Mouse (Mus musculus): ENCODE measurements around the gene Cd93. TPM values are rescaled to one million over a fixed set of nuclear protein-coding genes. Genes with fewer than 3 reads are reported as not detected.

Cd93 gene
- polyA plus RNA-seq, 1 experiment from 2014 or later: 5.6 TPM

DNA sequence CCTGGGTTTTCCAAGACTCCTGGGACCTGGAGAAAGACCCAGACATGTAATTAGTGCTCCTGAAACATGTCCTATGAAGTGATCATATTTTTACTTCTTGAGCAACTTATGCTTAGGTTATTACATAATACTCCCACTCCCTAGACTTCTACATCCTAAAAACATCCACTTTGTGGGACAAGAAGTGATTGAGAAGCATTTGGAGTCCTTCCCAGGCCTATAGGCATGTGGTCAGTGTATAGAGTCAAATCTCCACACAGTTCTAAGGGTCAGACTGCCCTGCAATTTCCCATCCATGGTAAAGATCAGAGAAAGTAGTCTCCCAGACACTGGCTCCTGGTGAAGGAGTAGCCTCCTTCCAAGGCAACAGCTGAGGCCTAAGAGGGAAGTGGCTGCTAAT is 12.0 kb upstream of the Cd93 start:
- DNase-seq (ENCODE audit: low spot score): no peak
- H3K4me3 ChIP-seq: no peak overlapping the region
- no peaks in the 10 kb centered on the region for H3K36me3 ChIP-seq (replicated peaks)

DNA sequence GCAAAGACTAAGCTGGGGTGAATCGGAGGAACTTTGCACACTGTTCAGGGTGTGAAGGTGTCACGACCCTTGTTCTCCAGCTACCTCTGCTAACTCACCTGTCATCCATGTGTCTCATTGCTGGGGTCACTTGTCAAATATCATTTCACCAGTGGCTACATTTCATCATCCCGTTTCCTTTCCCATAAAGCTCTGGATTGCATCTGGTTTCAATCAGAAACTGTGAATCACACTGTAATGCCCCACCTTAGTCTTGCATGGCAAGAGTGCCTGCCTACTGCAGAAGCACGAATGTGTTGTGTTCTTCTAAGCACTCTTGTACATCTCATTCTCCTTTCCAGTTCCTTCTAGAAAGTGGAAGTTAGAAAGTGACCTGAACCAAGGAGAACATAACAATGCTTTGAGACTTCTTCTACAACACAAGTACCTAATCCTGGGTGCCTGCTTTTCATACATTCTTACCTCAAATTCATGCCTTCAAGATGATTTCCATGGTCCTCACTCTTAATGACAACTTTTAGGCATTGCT is 10.7 kb upstream of the Cd93 start:
- Histone ChIP-seq H3K36me3 (replicated peaks) (no peaks in the 10 kb centered on the region), H3K4me1 (no peaks in the 10 kb centered on the region), H3K27me3 (replicated peaks; ENCODE audit: low read depth, poor library complexity, severe bottlenecking) (no peaks in the 10 kb centered on the region), H3K9me3 (no peaks in the 10 kb centered on the region), H3K27ac (replicated peaks) (no peak overlapping the region), H3K4me3 (no peak overlapping the region)
- DNase-seq (ENCODE audit: low spot score): no peak
- 81% methylated on average over 4 of the region's 4 CpGs for WGBS

More for the DNA sequence above, 12.0 kb upstream of the Cd93 start:
- H3K27me3 ChIP-seq (replicated peaks; ENCODE audit: low read depth, poor library complexity, severe bottlenecking): no peaks in the 10 kb centered on the region
- no peak overlapping the region for H3K27ac ChIP-seq (replicated peaks)
- H3K4me1 ChIP-seq: no peaks in the 10 kb centered on the region
- H3K9me3 ChIP-seq: no peaks in the 10 kb centered on the region

GRCm38 (mm10) chr2:148453061-148453460 is 9.7 kb upstream of the Cd93 start:
- H3K36me3 ChIP-seq (replicated peaks): no peaks in the 10 kb centered on the region
- H3K9me3 ChIP-seq: no peaks in the 10 kb centered on the region
- H3K27ac ChIP-seq (replicated peaks): no peak overlapping the region
- no peak for DNase-seq (ENCODE audit: low spot score)
- H3K27me3 ChIP-seq (replicated peaks; ENCODE audit: low read depth, poor library complexity, severe bottlenecking): no peaks in the 10 kb centered on the region
- no peaks in the 10 kb centered on the region for H3K4me1 ChIP-seq
- no peak overlapping the region for H3K4me3 ChIP-seq
- WGBS: 90% methylated on average over 3 of the region's 3 CpGs

GRCm38 (mm10) chr2:148451498-148451897 is 8.1 kb upstream of the Cd93 start:
- no peak overlapping the region for H3K4me3 ChIP-seq
- no peak for DNase-seq (ENCODE audit: low spot score)
- H3K9me3 ChIP-seq: no peaks in the 10 kb centered on the region
- H3K36me3 ChIP-seq (replicated peaks): no peaks in the 10 kb centered on the region
- no peaks in the 10 kb centered on the region for H3K4me1 ChIP-seq
- no peaks in the 10 kb centered on the region for H3K27me3 ChIP-seq (replicated peaks; ENCODE audit: low read depth, poor library complexity, severe bottlenecking)
- 71% methylated on average over 5 of the region's 5 CpGs for WGBS
- H3K27ac ChIP-seq (replicated peaks): no peak overlapping the region

DNA sequence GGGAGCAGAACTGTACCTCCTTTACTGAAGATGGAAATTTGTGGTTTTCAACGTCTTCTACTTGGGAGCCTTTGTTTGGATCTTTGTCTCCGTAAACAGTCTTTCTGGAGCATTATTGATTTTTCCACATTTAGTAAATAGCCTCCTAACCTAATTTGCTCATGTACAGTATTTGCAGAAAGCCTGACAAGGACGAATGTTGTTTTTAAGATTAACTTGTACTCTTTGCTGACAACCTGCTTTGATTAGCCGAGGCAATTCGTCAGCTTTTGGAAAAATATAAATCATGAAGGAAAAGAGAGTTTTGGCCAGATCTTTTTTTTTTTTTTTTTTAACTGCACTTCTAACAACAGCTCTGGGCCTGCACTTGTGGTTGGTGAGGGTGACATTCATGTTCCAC is 7.3 kb upstream of the Cd93 start:
- H3K36me3 ChIP-seq (replicated peaks): no peaks in the 10 kb centered on the region
- H3K27ac ChIP-seq (replicated peaks): no peak overlapping the region
- no peak overlapping the region for H3K4me3 ChIP-seq
- no peaks in the 10 kb centered on the region for H3K4me1 ChIP-seq
- H3K9me3 ChIP-seq: no peaks in the 10 kb centered on the region
- H3K27me3 ChIP-seq (replicated peaks; ENCODE audit: low read depth, poor library complexity, severe bottlenecking): no peaks in the 10 kb centered on the region
- DNase-seq (ENCODE audit: low spot score): no peak
- WGBS: 81% methylated on average over 5 of the region's 5 CpGs

DNA sequence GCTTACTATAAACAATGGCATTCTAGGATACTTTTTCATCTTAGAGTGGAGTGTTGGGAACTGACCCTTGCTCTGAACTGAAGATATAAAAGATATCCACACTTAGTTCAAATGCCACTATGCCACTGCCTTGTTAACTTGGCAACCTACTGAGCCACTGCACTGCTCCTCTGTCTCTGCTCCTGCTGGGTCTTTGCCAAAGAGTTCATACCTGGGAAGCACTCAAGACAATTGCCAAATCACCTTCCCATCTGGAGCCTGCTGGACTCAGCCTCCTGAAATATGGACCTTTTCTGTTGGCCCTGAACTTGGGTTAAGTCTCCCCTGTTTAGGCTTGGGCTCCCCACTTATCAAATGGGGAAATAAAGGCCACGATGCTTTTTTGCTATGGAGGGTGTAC is 6.3 kb upstream of the Cd93 start:
- DNase-seq (ENCODE audit: low spot score): no peak
- Histone ChIP-seq H3K9me3 (no peaks in the 10 kb centered on the region), H3K4me1 (no peaks in the 10 kb centered on the region), H3K27ac (replicated peaks) (no peak overlapping the region), H3K4me3 (no peak overlapping the region), H3K36me3 (replicated peaks) (no peaks in the 10 kb centered on the region), H3K27me3 (replicated peaks; ENCODE audit: low read depth, poor library complexity, severe bottlenecking) (no peaks in the 10 kb centered on the region)
- WGBS: 92% methylated on average over 1 of the region's 1 CpGs

- no peak for DNase-seq (ENCODE audit: low spot score)
- peaks cover 12% of the 10 kb centered on the region for H3K4me1 ChIP-seq
- H3K27ac ChIP-seq (replicated peaks): no peak overlapping the region
- 85% methylated on average over 3 of the region's 3 CpGs for WGBS
- H3K4me3 ChIP-seq: no peak overlapping the region
- H3K9me3 ChIP-seq: no peaks in the 10 kb centered on the region
- no peaks in the 10 kb centered on the region for H3K36me3 ChIP-seq (replicated peaks)
- no peaks in the 10 kb centered on the region for H3K27me3 ChIP-seq (replicated peaks; ENCODE audit: low read depth, poor library complexity, severe bottlenecking)
Observed at GRCm38 (mm10) chr2:148446446-148446845, 3.1 kb upstream of the Cd93 start.

- Histone ChIP-seq H3K9me3 (no peaks in the 10 kb centered on the region), H3K4me3 (no peak overlapping the region), H3K27ac (replicated peaks) (no peak overlapping the region), H3K4me1 (peaks cover 17% of the 10 kb centered on the region), H3K36me3 (replicated peaks) (no peaks in the 10 kb centered on the region), H3K27me3 (replicated peaks; ENCODE audit: low read depth, poor library complexity, severe bottlenecking) (no peaks in the 10 kb centered on the region)
- DNase-seq (ENCODE audit: low spot score): no peak
- WGBS: 89% methylated on average over 1 of the region's 1 CpGs
Observed at GRCm38 (mm10) chr2:148445616-148446015, 2.3 kb upstream of the Cd93 start.

- no peak for DNase-seq (ENCODE audit: low spot score)
- Histone ChIP-seq H3K27ac (replicated peaks) (no peak overlapping the region), H3K27me3 (replicated peaks; ENCODE audit: low read depth, poor library complexity, severe bottlenecking) (no peaks in the 10 kb centered on the region), H3K36me3 (replicated peaks) (no peaks in the 10 kb centered on the region), H3K4me1 (peaks cover 24% of the 10 kb centered on the region), H3K9me3 (no peaks in the 10 kb centered on the region), H3K4me3 (no peak overlapping the region)
- 71% methylated on average over 1 of the region's 1 CpGs for WGBS
Observed at GRCm38 (mm10) chr2:148444472-148444871, 1.1 kb upstream of the Cd93 start.

GRCm38 (mm10) chr2:148442710-148443109 is 653 bp downstream of the Cd93 start:
- 91% methylated on average over 4 of the region's 4 CpGs for WGBS

DNA sequence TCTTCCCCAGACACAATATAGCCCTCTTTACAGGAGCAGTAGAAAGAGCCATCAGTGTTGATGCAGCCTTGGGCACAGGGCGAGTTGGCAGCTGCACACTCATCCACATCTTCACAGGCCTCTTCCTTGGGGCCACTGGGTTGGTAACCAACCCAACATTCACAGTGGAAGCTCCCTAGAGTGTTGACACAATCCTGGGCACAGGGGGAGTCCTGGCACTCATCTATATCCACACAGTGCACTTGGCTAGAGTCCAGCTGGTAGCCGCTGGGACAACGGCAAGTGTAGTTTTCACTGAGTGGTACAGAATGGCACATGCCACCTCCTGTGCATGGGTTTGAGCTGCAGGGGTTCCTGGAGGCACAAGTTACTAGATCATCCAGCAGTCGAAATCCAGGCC is 1.2 kb downstream of the Cd93 start:
- peaks cover 24% of the 10 kb centered on the region for H3K4me1 ChIP-seq
- peak overlapping the region; percentile 24 for H3K4me3 ChIP-seq
- H3K36me3 ChIP-seq (replicated peaks): no peaks in the 10 kb centered on the region
- 93% methylated on average over 4 of the region's 4 CpGs for WGBS
- no peak for DNase-seq (ENCODE audit: low spot score)
- H3K27ac ChIP-seq (replicated peaks): no peak overlapping the region
- H3K27me3 ChIP-seq (replicated peaks; ENCODE audit: low read depth, poor library complexity, severe bottlenecking): no peaks in the 10 kb centered on the region
- H3K9me3 ChIP-seq: no peaks in the 10 kb centered on the region

More at GRCm38 (mm10) chr2:148442710-148443109, 653 bp downstream of the Cd93 start:
- Histone ChIP-seq H3K27me3 (replicated peaks; ENCODE audit: low read depth, poor library complexity, severe bottlenecking) (no peaks in the 10 kb centered on the region), H3K36me3 (replicated peaks) (no peaks in the 10 kb centered on the region), H3K4me3 (peak overlapping the region; percentile 24; the same call in 1 of the 2 replicates), H3K4me1 (peaks cover 24% of the 10 kb centered on the region), H3K9me3 (no peaks in the 10 kb centered on the region), H3K27ac (replicated peaks) (peak overlapping the region; percentile 16; the same call in 1 of the 2 replicates)
- DNase-seq (ENCODE audit: low spot score): no peak

DNA sequence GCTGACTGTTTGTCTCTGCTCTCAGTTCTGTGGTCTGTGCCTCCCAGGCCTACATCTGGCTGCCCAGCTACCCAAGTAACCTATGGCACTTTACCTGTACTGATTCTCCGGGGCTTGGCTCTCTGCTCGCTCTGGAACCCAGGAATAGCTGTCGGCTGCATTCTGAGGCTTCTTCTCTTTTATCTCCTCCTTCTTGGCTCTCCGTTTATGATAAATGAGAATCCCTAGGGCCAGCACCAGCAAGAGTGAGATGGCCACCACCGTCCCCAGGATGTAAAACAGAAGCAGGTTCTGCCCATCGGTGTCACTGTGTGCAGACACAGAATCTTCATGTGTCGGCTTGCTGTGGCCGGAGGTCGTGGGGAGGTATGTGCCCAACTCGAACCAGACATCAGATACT is 1.9 kb downstream of the Cd93 start:
- H3K9me3 ChIP-seq: no peaks in the 10 kb centered on the region
- no peaks in the 10 kb centered on the region for H3K27me3 ChIP-seq (replicated peaks; ENCODE audit: low read depth, poor library complexity, severe bottlenecking)
- H3K4me1 ChIP-seq: peaks cover 24% of the 10 kb centered on the region
- 0 out of 2 replicates have a peak overlapping the region, but pooled peaks have one; percentile 30 for H3K27ac ChIP-seq (replicated peaks)
- H3K36me3 ChIP-seq (replicated peaks): no peaks in the 10 kb centered on the region
- H3K4me3 ChIP-seq: peak overlapping the region; percentile 24; the same call in 1 of the 2 replicates
- WGBS: 82% methylated on average over 10 of the region's 10 CpGs
- DNase-seq (ENCODE audit: low spot score): no peak

GRCm38 (mm10) chr2:148439691-148440276 is 3.6 kb downstream of the Cd93 start:
- Histone ChIP-seq H3K4me3 (no peak overlapping the region), H3K36me3 (replicated peaks) (no peaks in the 10 kb centered on the region), H3K27ac (replicated peaks) (no peak overlapping the region), H3K27me3 (replicated peaks; ENCODE audit: low read depth, poor library complexity, severe bottlenecking) (no peaks in the 10 kb centered on the region), H3K9me3 (no peaks in the 10 kb centered on the region), H3K4me1 (peaks cover 24% of the 10 kb centered on the region)
- no peak for DNase-seq (ENCODE audit: low spot score)
- WGBS: 62% methylated on average over 3 of the region's 3 CpGs

Measured in embryonic facial prominence, embryonic 10.5 days (tissue).